Mouse (Mus musculus) spleen, postnatal 4 days (tissue): ENCODE results near the gene Gusb.
"Not testable (repeated sequence)": the region's sequence is repeated elsewhere in the genome, so short reads cannot be mapped to it uniquely, and the experiment has no call there.

Source experiments
- DNase-seq, 2 experiments: peaks; one replicate each; pipeline ENCODE4 v3.0.0; 2022; ENCODE audit warnings: low spot score in 2 of 2

Gene Gusb

GRCm38 (mm10) chr5:130002301-130003146 lies at the start of gene Gusb:
TSS of gene Gusb (minus strand) at chr5:130003049.
- peak; percentile 78 to 87 for DNase-seq

GRCm38 (mm10) chr5:130052510-130052909 lies 49.7 kb upstream of the Gusb start:
- DNase-seq, result no peak

- DNase-seq, result no peak
Observed at GRCm38 (mm10) chr5:130051073-130051860, 48.4 kb upstream of the Gusb start.

DNA sequence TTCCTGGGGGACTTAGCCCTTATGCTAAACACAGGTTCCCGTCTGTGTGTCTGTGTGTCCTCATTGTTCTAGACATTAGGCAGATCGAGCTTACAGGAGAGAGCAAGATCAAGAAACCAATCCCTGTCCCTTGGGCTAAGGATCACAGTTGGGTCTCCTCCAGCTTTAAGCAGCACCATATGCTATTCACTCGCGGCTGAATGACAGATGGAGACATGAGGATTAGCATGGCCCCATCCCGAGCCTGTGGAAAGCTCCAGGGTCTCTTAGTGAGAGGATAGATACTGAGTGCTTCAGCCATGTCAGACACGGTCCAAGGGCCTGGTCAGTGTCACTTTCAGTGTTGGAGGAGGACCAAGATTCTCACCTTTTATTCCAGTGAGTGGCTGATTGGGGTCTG lies 47.6 kb upstream of the Gusb start:
- DNase-seq, result no peak

DNA sequence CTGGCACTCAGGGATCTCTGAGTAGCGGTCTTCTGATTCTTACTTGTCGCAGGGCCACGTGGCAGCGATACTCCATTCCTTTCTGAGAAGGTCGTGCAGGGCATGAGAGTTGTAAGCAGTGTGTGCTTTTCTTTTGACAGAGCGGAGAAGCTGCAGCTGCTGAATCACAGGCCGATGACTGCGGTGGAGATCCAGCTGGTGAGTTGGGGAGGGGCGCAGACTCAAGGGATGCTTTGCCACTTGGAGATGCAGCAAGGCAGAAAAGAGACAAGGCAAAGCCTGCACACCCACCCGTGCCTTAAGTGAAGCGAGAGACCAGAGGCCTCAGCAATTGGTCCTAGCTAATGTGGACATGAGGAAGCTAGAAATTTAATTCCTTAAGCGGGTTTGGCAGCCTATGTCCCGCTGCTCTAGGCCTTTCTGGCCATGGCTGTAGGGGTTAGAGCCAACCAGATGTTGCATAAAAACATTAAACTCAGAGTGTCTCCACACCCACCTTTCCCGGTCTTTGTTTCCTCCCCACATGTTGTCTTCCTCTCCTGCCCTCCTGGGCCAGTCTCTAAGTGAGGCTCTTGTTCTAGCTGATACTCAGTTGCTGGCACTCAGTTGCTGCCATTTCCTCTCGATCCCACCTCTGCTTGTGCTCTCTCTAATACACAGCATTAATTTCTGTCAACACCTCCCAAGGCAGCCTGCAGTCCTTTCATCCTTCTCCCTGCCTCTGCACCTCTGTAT lies 46.1 kb upstream of the Gusb start:
- no peak for DNase-seq

DNA sequence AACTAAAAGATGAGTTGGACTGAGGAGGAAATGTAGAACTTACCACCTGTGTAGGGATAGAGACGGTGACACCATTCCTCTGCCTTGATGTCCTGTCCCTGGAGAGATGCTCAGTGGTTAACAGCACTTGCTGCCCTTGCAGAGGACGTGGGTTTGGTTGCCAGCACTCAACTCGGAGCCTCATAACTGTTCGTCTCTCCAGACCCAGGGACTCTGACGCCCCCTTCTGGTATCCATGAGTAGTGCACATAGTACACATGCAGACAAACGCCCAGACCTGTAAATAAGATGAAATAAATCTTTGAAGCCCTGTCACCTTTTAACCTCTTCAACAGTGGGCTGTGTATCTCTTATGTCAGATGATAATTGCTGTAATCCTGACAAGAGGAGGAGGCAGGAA lies 44.2 kb upstream of the Gusb start:
- no peak for DNase-seq

DNA sequence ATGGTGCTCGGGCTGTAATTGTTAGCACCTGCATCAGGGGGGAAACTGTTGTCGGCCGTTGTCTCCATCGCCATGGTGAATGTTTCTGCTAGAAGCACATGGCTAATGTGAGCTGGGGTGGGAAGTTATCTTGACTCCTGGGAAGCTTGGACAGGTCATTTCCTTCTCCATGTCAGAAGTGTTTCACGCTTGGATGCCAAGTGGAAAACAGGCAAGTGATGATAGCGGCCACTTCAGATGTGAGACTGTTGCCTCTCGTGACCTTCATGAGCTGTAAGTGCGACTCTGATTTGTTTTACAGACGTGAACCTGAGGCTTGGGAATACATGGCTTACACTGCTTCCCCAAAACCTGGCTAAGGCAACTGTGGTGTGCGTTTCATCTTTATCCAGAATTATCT lies 43.7 kb upstream of the Gusb start:
- no peak for DNase-seq

GRCm38 (mm10) chr5:130046100-130046499 lies 43.3 kb upstream of the Gusb start:
- no peak for DNase-seq

GRCm38 (mm10) chr5:130044201-130044695 lies 41.4 kb upstream of the Gusb start:
- DNase-seq, result no peak

DNA sequence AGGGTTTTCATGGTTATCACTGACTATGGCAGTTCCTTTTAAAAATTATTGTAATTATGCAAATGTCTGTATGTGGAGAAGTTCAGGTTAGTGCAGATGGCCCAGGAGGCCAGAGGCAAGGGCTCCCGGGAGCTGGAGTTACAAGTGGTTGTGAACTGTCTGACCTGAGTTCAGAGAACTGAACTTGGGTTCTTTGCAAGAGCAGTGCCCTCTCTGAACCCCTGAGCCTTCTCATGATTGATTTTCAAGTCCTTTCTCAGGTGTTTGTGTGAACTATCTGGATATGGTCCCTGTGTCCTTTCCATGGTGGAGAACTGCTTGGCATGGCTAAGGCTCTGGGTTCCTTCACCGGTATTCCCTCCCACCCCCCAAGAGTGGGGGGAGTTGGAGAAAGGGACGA lies 40.9 kb upstream of the Gusb start:
- no peak for DNase-seq

DNA sequence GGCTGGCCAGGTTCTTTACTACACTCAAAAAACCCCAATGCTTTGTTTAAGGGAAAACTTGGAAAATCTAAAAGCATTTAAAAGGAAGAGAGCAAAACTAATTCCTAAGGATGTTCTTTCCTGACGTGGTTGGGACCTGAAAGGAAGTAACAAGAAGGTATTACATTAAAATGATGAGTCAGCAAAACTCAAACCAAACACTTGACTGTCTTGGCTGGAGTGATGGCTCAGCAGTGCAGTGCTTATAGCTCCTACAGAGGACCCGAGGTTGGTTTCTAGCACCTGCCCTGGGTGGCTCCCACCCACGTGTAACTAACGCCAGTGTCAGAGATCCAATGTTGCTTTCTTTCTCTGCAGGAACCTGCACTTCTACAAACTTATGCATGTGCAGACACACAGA lies 38.4 kb upstream of the Gusb start:
- no peak for DNase-seq

DNA sequence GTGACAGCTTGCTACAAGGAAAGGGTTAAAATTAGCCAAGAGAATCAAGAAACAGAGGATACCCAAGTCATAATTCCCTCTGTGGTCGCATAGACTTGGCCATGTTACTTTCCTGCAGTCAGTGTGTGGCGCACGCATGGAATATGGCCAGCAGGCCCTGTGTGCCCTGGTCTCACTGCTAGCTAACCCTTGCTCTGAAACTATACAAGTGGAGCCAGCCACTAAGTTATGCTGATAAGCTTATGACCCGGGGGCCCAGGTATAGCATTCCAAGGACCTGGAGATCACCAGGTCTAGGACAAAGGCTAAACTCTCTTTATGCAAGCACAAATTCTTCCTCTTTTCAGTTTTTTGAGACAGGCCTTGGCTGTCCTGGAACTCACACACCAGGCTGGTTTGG lies 37.9 kb upstream of the Gusb start:
- no peak for DNase-seq

DNA sequence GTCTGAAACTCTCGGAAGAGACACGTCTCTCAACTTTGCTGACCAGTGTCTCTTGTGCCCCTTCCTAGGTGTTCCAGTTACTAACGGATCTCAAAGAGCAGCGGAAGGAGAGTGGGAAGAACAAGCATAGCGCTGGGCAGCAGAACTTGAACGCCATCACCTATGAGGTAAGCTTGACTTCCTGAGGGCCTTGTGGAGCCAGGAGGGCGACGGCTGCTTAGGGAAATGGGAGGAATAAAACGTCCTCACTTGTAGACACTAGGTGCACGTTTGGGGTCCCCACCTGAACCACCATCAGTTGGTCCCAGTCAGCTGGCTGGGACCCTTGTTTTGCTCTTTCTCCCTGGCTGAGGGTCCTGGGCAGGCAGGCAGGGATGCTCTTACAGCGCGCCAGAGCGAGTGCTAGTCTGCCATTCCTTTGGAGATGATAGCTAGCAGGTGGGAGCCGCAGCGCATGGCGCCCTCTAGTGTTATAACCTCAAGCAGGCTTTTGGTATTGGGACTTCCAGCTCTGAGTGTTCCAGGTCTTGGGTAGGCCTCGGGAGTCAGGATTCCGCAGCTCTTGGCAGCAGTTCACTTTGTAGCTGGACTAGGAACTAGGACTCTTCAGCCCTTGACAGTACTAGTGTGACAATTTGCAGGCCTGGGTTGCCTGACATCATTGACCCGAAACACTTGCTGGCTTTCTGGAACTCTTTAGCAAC lies 35.1 kb upstream of the Gusb start:
- DNase-seq, result peak; percentile 56 to 79

GRCm38 (mm10) chr5:130036300-130036699 lies 33.5 kb upstream of the Gusb start:
- not testable (repeated sequence) for DNase-seq

GRCm38 (mm10) chr5:130033869-130034268 lies 31.0 kb upstream of the Gusb start:
- no peak for DNase-seq

GRCm38 (mm10) chr5:130031410-130032390 lies 28.9 kb upstream of the Gusb start:
- DNase-seq, result no peak

DNA sequence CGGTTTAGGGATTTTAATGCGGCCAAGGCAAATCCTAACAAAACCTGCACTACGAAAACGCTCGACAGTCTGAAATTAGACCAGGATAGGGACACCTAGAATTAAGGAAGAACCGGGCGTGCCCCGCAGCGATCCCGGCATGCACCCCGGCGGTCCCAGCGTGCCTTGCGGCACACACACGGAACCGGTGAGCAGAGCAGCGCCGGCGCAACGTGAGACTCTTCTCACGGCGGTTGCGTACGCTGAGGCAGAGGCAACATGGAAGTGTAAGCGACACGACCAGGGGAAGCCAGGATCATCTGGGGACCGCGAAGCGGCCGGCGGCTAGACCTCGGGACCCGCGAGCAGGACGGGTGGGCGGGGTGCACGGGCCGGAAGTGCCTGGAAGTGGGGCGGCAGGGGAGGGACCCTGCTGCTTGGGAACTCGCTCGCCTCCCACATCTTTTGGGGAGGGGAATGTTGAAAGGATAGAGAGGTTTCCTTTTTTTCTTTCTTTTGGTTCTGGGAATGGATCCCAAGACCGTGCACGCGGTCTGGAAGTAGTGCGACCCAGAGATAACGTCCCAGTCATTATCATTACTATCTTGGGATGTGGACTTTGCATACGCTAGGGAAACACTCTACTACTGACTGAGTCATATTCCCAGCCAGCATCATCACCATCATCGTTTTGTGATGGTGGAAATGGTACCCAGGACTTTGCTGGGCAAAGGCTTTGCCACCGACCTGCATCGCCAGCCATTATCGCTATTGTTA lies 26.5 kb upstream of the Gusb start, which contains the start of the genes Asl and Crcp:
Asl (minus strand) TSS at position 106 of the 756 bp plus-strand sequence.
Crcp (plus strand) TSS at position 149 of the 756 bp plus-strand sequence.
- DNase-seq, result peak; percentile 87 to 93

DNA sequence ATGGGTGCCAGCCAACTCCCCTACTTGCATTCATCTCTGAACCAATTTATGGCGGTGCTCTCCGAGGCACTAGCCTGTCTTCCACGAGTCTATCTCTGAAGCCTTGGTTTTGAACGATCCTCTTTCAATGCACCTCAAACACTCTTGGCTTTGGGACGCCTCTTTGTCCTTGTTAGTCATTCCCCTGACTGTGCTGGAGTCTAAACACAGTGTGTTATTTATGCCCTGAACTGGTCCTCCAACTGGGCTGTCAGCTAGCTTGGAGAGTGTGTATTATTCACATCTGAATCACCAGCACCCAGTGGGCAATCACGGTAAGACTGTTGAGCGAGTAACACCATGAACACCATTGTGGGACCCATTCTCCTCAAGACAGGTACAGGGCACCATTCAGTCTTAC lies 24.8 kb upstream of the Gusb start:
- DNase-seq, result no peak

DNA sequence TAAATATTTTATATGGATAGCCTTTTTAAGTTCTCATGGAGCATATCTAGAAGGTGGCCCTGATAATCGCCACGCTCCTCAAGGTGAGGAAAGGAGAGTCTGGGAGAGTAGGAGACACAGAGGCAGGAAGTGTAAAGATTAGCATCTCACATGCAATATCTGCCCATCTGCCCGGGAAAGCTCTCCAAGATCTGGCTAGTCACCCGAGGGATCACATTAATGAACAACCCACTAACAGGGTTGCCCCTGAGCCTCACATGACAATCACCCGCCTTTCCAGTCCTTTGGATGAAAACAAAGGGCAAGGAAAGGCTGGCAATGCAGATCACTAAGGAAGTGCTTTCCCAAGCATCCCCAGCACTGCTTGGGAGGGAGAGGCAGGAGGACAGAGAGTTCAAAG lies 24.3 kb upstream of the Gusb start:
- no peak for DNase-seq
